8 mouse cellular contexts compared by ENCODE assay signal in genomic region chr19:15801811-15802486, GRCm38 (mm10).
DNase-seq lines count a peak whose midpoint lies in the region; ATAC-seq lines count a peak whose summit lies in the region.

No protein-coding gene starts in this region.

- H3K4me2 ChIP-seq in heart, embryonic 14.5 days (ENCODE audit: low read length): peak overlapping the region; percentile 72
- H3K4me2 ChIP-seq in liver, embryonic 12.5 days: peak overlapping the region; percentile 62
- H3K4me2 ChIP-seq in stomach, embryonic 14.5 days (replicated peaks; ENCODE audit: low read depth, low read length): peak overlapping the region; percentile 51

- peak overlapping the region; percentile 40 to 43 for H3K4me3 ChIP-seq in heart, embryonic 14.5 days (ENCODE audit: control insufficient read depth in 1 of 2, insufficient read depth in 1 of 2, low read depth in 1 of 2, low read length in 2 of 2)
- H3K4me3 ChIP-seq in liver, embryonic 12.5 days: peak overlapping the region; percentile 26
- peak overlapping the region; percentile 20; the same call in 1 of the 2 replicates for H3K4me3 ChIP-seq in stomach, embryonic 14.5 days (ENCODE audit: low read depth, low read length)

- H3K9me3 ChIP-seq in heart, embryonic 14.5 days (ENCODE audit: control insufficient read depth, low read length): no peaks in the 10 kb centered on the region
- H3K9me3 ChIP-seq in liver, embryonic 12.5 days (replicated peaks): no peaks in the 10 kb centered on the region
- no peaks in the 10 kb centered on the region for H3K9me3 ChIP-seq in stomach, embryonic 14.5 days (ENCODE audit: control insufficient read depth, low read depth, low read length)

- peaks cover 3 to 5% of the 10 kb centered on the region in 2 experiments; a peak in 3 of 4 replicates for H3K4me1 ChIP-seq in heart, embryonic 14.5 days (ENCODE audit: control insufficient read depth in 2 of 2, insufficient read depth in 2 of 2, low read length in 2 of 2)
- peaks cover 12% of the 10 kb centered on the region for H3K4me1 ChIP-seq in liver, embryonic 12.5 days
- H3K4me1 ChIP-seq in stomach, embryonic 14.5 days (ENCODE audit: control insufficient read depth, insufficient read depth, low read length): peaks cover 11% of the 10 kb centered on the region; the same call in 1 of the 2 replicates

- no peak for ATAC-seq in heart, embryonic 14.5 days (ENCODE audit: insufficient number of reproducible peaks, insufficient read depth, low FRiP score, low read depth)
- no peak for ATAC-seq in liver, embryonic 12.5 days
- peak; percentile 78; the same call in 1 of the 2 replicates for ATAC-seq in stomach, embryonic 14.5 days (ENCODE audit: insufficient number of reproducible peaks, insufficient read depth, low FRiP score, low read depth)

- H3K27ac ChIP-seq in heart, embryonic 14.5 days (replicated peaks in 1 of 2; ENCODE audit: control insufficient read depth in 1 of 2, insufficient read depth in 1 of 2, low read depth in 2 of 2, low read length in 2 of 2): no peak overlapping the region
- no peak overlapping the region for H3K27ac ChIP-seq in liver, embryonic 12.5 days
- H3K27ac ChIP-seq in stomach, embryonic 14.5 days (ENCODE audit: low read length): no peak overlapping the region

- peak overlapping the region; percentile 56; the same call in 1 of the 2 replicates for H3K9ac ChIP-seq in heart, embryonic 14.5 days (ENCODE audit: low read length)
- peak overlapping the region; percentile 27; the same call in 1 of the 2 replicates for H3K9ac ChIP-seq in liver, embryonic 12.5 days
- no peak overlapping the region for H3K9ac ChIP-seq in stomach, embryonic 14.5 days (replicated peaks; ENCODE audit: low read depth, low read length)

- H3K27me3 ChIP-seq in heart, embryonic 14.5 days (ENCODE audit: control insufficient read depth, insufficient read depth, low read length): peaks cover 29% of the 10 kb centered on the region
- H3K27me3 ChIP-seq in liver, embryonic 12.5 days (replicated peaks): peaks cover 19% of the 10 kb centered on the region
- no peaks in the 10 kb centered on the region; the same call in 1 of the 2 replicates for H3K27me3 ChIP-seq in stomach, embryonic 14.5 days (ENCODE audit: control insufficient read depth, insufficient read depth, low read length)

- peak; percentile 79 for DNase-seq in A20 (ENCODE audit: low read depth, low spot score)
- peak; percentile 95 for DNase-seq in brain, adult 2 months (ENCODE audit: low read depth, low spot score)
- DNase-seq in fibroblast of lung, adult 2 months (ENCODE audit: low read depth): peak; percentile 29
- DNase-seq in kidney, postnatal 14 days: peak; percentile 83
- peak; percentile 22 to 58 for DNase-seq in natural killer cell, adult 2 months (ENCODE audit: low spot score in 2 of 2)

- no peaks in the 10 kb centered on the region for H3K36me3 ChIP-seq in heart, embryonic 14.5 days (ENCODE audit: control insufficient read depth, insufficient read depth, low read length)
- H3K36me3 ChIP-seq in liver, embryonic 12.5 days: no peaks in the 10 kb centered on the region
- no peaks in the 10 kb centered on the region for H3K36me3 ChIP-seq in stomach, embryonic 14.5 days (ENCODE audit: control insufficient read depth, insufficient read depth, low read length)

- 2% methylated on average over 16 of the region's 17 CpGs for WGBS in heart, embryonic 14.5 days
- 3% methylated on average over 16 of the region's 17 CpGs for WGBS in liver, embryonic 12.5 days (ENCODE audit: insufficient replicate concordance)
- WGBS in stomach, embryonic 14.5 days: 8% methylated on average over 17 of the region's 17 CpGs

Comparison
In these comparisons a context has a peak if more than half of its experiments do, and no peak if none do; other contexts are left out.
1. DNase-seq: peak in every context shown above with its lines; median percentile 95 in brain, adult 2 months; 83 in kidney, postnatal 14 days; 79 in A20; 40 in natural killer cell, adult 2 months; 29 in fibroblast of lung, adult 2 months.